Mouse (Mus musculus): ENCODE measurements around the gene Olfr690. TPM values are rescaled to one million over a fixed set of nuclear protein-coding genes. Genes with fewer than 3 reads are reported as not detected.
"Not testable (repeated sequence)": the region's sequence is repeated elsewhere in the genome, so short reads cannot be mapped to it uniquely, and the experiment has no call there.

The Olfr690 gene
- polyA plus RNA-seq, 1 experiment: not detected

GRCm38 (mm10) chr7:105367930-105368329 lies 34.0 kb upstream of the Olfr690 start, which contains the start of gene Olfr692:
TSS of gene Olfr692 (plus strand) at chr7:105368230.
- WGBS: 95% methylated on average over 1 of the region's 1 CpGs
- no peaks in the 10 kb centered on the region for H3K36me3 ChIP-seq (ENCODE audit: control insufficient read depth, insufficient read depth, low read length)
- TF ChIP-seq POLR2A (IDR thresholded peaks at IDR 0.05; ENCODE audit: low read depth, low read length): no peak
- no peak for TF ChIP-seq CTCF (IDR thresholded peaks at IDR 0.05; ENCODE audit: extremely low read depth, insufficient read depth, insufficient read length, insufficient replicate concordance)
- no peaks in the 10 kb centered on the region for H3K27me3 ChIP-seq (ENCODE audit: control insufficient read depth, insufficient read depth, low read length)
- H3K4me1 ChIP-seq (ENCODE audit: control insufficient read depth, insufficient read depth, insufficient read length): no peaks in the 10 kb centered on the region; the same call in 1 of the 2 replicates
- H3K27ac ChIP-seq (ENCODE audit: insufficient read depth, low read length): no peak within 1 kb of the TSS
- DNase-seq (ENCODE audit: low read depth in 1 of 2, low spot score in 2 of 2): no peak
- H3K4me3 ChIP-seq (ENCODE audit: extremely low read depth, insufficient read depth, insufficient read length): no peak within 1 kb of the TSS

DNA sequence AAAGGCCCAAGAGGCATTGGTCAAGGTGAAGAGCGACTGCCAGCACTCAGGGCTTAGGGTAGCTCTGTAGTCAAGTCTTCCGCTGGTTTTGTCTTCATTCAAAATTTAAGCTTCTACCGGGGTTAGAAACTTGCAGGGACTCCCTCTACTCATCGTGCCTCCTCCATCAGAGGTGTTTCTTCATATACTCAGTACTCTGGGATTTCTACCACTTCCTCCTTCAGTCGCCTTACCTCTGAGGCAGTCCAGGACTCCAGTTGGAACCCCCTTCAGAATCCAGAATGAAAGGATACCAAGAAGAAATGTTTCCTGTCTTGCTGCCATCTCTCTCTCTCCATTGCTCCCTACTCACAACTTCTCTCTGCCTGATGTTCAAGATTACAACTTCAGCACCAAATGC lies 33.4 kb upstream of the Olfr690 start:
- TF ChIP-seq CTCF (IDR thresholded peaks at IDR 0.05; ENCODE audit: extremely low read depth, insufficient read depth, insufficient read length, insufficient replicate concordance) (no peak), POLR2A (IDR thresholded peaks at IDR 0.05; ENCODE audit: low read depth, low read length) (no peak)
- no peak for DNase-seq (ENCODE audit: low read depth in 1 of 2, low spot score in 2 of 2)
- H3K4me1 ChIP-seq (ENCODE audit: control insufficient read depth, insufficient read depth, insufficient read length): no peaks in the 10 kb centered on the region; the same call in 1 of the 2 replicates
- 86% methylated on average over 5 of the region's 5 CpGs for WGBS
- no peak overlapping the region for H3K27ac ChIP-seq (ENCODE audit: insufficient read depth, low read length)
- no peak overlapping the region for H3K4me3 ChIP-seq (ENCODE audit: extremely low read depth, insufficient read depth, insufficient read length)
- H3K27me3 ChIP-seq (ENCODE audit: control insufficient read depth, insufficient read depth, low read length): no peaks in the 10 kb centered on the region
- no peaks in the 10 kb centered on the region for H3K36me3 ChIP-seq (ENCODE audit: control insufficient read depth, insufficient read depth, low read length)

- no peak for DNase-seq (ENCODE audit: low read depth in 1 of 2, low spot score in 2 of 2)
- H3K27me3 ChIP-seq (ENCODE audit: control insufficient read depth, insufficient read depth, low read length): no peaks in the 10 kb centered on the region
- no peak for TF ChIP-seq CTCF (IDR thresholded peaks at IDR 0.05; ENCODE audit: extremely low read depth, insufficient read depth, insufficient read length, insufficient replicate concordance)
- H3K4me1 ChIP-seq (ENCODE audit: control insufficient read depth, insufficient read depth, insufficient read length): no peaks in the 10 kb centered on the region
- H3K36me3 ChIP-seq (ENCODE audit: control insufficient read depth, insufficient read depth, low read length): no peaks in the 10 kb centered on the region
- no peak overlapping the region for H3K4me3 ChIP-seq (ENCODE audit: extremely low read depth, insufficient read depth, insufficient read length)
- 82% methylated on average over 2 of the region's 2 CpGs for WGBS
- H3K27ac ChIP-seq (ENCODE audit: insufficient read depth, low read length): no peak overlapping the region
Observed at GRCm38 (mm10) chr7:105361713-105362112, 27.8 kb upstream of the Olfr690 start.

GRCm38 (mm10) chr7:105356487-105356886 lies 22.6 kb upstream of the Olfr690 start:
- DNase-seq (ENCODE audit: low read depth in 1 of 2, low spot score in 2 of 2); H3K27ac ChIP-seq (ENCODE audit: insufficient read depth, low read length); H3K36me3 ChIP-seq (ENCODE audit: control insufficient read depth, insufficient read depth, low read length); H3K4me1 ChIP-seq (ENCODE audit: control insufficient read depth, insufficient read depth, insufficient read length); H3K4me3 ChIP-seq (ENCODE audit: extremely low read depth, insufficient read depth, insufficient read length); H3K27me3 ChIP-seq (ENCODE audit: control insufficient read depth, insufficient read depth, low read length): not testable (repeated sequence)
- 96% methylated on average over 1 of the region's 2 CpGs for WGBS

DNA sequence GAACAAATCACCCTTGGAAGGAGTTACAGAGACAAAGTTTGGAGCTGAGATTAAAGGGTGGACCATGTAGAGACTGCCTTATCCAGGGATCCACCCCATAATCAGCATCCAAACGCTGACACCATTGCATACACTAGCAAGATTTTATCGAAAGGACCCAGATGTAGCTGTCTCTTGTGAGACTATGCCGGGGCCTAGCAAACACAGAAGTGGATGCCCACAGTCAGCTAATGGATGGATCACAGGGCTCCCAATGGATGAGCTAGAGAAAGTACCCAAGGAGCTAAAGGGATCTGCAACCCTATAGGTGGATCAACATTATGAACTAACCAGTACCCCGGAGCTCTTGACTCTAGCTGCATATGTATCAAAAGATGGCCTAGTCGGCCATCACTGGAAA lies 22.2 kb upstream of the Olfr690 start:
- not testable (repeated sequence) for H3K4me3 ChIP-seq (ENCODE audit: extremely low read depth, insufficient read depth, insufficient read length); H3K27ac ChIP-seq (ENCODE audit: insufficient read depth, low read length); DNase-seq (ENCODE audit: low read depth in 1 of 2, low spot score in 2 of 2); H3K36me3 ChIP-seq (ENCODE audit: control insufficient read depth, insufficient read depth, low read length); H3K27me3 ChIP-seq (ENCODE audit: control insufficient read depth, insufficient read depth, low read length); H3K4me1 ChIP-seq (ENCODE audit: control insufficient read depth, insufficient read depth, insufficient read length)
- WGBS: no CpG with 5 or more reads among the region's 5 CpGs

DNA sequence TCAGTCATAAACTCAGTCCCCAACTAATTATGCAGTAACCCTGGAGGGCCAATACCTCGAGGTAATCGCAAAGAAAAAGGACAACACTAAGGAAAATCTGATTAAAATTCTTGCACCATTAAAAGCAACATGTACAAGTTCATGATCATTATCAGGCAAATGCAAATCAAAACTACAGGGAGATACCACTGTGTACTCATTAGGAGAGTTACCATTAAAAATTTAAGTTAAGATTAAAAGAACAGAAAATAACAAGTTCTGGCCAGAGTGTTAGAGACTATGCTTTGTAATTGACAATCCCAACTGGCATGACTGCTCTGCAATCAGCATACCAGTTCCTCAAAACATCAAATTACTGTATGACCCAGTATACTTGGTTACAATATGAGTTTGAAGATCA lies 8.8 kb upstream of the Olfr690 start:
- WGBS: 89% methylated on average over 2 of the region's 2 CpGs

GRCm38 (mm10) chr7:105342170-105342569 lies 8.3 kb upstream of the Olfr690 start, which contains the start of gene Olfr691:
TSS of gene Olfr691 (minus strand) at chr7:105342270.
- H3K4me3 ChIP-seq (ENCODE audit: extremely low read depth, insufficient read depth, insufficient read length): no peak within 1 kb of the TSS
- TF ChIP-seq CTCF (IDR thresholded peaks at IDR 0.05; ENCODE audit: extremely low read depth, insufficient read depth, insufficient read length, insufficient replicate concordance): no peak
- TF ChIP-seq POLR2A (IDR thresholded peaks at IDR 0.05; ENCODE audit: low read depth, low read length): no peak
- H3K27me3 ChIP-seq (ENCODE audit: control insufficient read depth, insufficient read depth, low read length): no peaks in the 10 kb centered on the region
- no peak for DNase-seq (ENCODE audit: low read depth in 1 of 2, low spot score in 2 of 2)
- 41% methylated on average over 1 of the region's 1 CpGs for WGBS
- H3K36me3 ChIP-seq (ENCODE audit: control insufficient read depth, insufficient read depth, low read length): no peaks in the 10 kb centered on the region
- no peaks in the 10 kb centered on the region for H3K4me1 ChIP-seq (ENCODE audit: control insufficient read depth, insufficient read depth, insufficient read length)
- no peak within 1 kb of the TSS for H3K27ac ChIP-seq (ENCODE audit: insufficient read depth, low read length)

More for the DNA sequence above, 8.8 kb upstream of the Olfr690 start:
- TF ChIP-seq CTCF (IDR thresholded peaks at IDR 0.05; ENCODE audit: extremely low read depth, insufficient read depth, insufficient read length, insufficient replicate concordance): no peak
- Histone ChIP-seq H3K4me1 (ENCODE audit: control insufficient read depth, insufficient read depth, insufficient read length) (no peaks in the 10 kb centered on the region), H3K27ac (ENCODE audit: insufficient read depth, low read length) (no peak overlapping the region), H3K27me3 (ENCODE audit: control insufficient read depth, insufficient read depth, low read length) (no peaks in the 10 kb centered on the region), H3K4me3 (ENCODE audit: extremely low read depth, insufficient read depth, insufficient read length) (no peak overlapping the region), H3K36me3 (ENCODE audit: control insufficient read depth, insufficient read depth, low read length) (no peaks in the 10 kb centered on the region)
- no peak for DNase-seq (ENCODE audit: low read depth in 1 of 2, low spot score in 2 of 2)
